Mouse (Mus musculus) hindbrain, embryonic 13.5 days (tissue): Measurements from ENCODE around the gene Rgsl1. TPM values are rescaled to one million over a fixed set of nuclear protein-coding genes. Genes with fewer than 3 reads are reported as not detected.

Experiments used
- ATAC-seq: fragments of 200-750 bp; cut with Nextera tagmentation; 2 replicates; pipeline ENCODE4 v1.8.0; 2017; ENCODE audit warnings: moderate TSS enrichment; ENCODE audit not compliant: low FRiP score
- H3K27ac ChIP-seq: fragments of 300-500 bp; sonication (generic); 2 replicates; pipeline ENCODE4 v1.5.1; 2015; ENCODE audit warnings: inconsistent platforms, mild to moderate bottlenecking, moderate library complexity
- H3K27me3 ChIP-seq: fragments of 300-500 bp; sonication (generic); 2 replicates; pipeline ENCODE4 v1.6.1; 2015; ENCODE audit warnings: mild to moderate bottlenecking, inconsistent platforms
- H3K36me3 ChIP-seq: fragments of 300-500 bp; sonication (generic); 2 replicates; pipeline ENCODE4 v1.6.1; 2015; ENCODE audit warnings: mild to moderate bottlenecking, inconsistent platforms
- H3K4me1 ChIP-seq: fragments of 300-500 bp; sonication (generic); replicated peaks from 2 replicates; pipeline ENCODE4 v1.6.1; 2015; ENCODE audit warnings: inconsistent platforms
- H3K4me2 ChIP-seq: fragments of 300-500 bp; sonication (generic); 2 replicates; pipeline ENCODE4 v1.6.1; 2015; ENCODE audit warnings: inconsistent platforms, mild to moderate bottlenecking, moderate library complexity
- H3K4me3 ChIP-seq: fragments of 300-500 bp; sonication (generic); 2 replicates; pipeline ENCODE4 v1.5.1; 2015; ENCODE audit warnings: mild to moderate bottlenecking, inconsistent platforms
- H3K9ac ChIP-seq: fragments of 300-500 bp; sonication (generic); 2 replicates; pipeline ENCODE4 v1.6.1; 2015; ENCODE audit warnings: mild to moderate bottlenecking, inconsistent platforms
- H3K9me3 ChIP-seq: fragments of 300-500 bp; sonication (generic); 2 replicates; pipeline ENCODE4 v1.6.1; 2016; ENCODE audit warnings: inconsistent platforms
- WGBS: fragments of 180-500 bp; shearing (Covaris S2); methylation state at CpG from one replicate; pipeline ENCODE4 v1.1.7; 2015; 5-methylcytosine and 5-hydroxymethylcytosine counted together
- polyA plus RNA-seq: library from polyadenylated mRNA; unstranded; fragments of >200 nt; fragmentation: Nextera tagmentation; extraction: Ambion mirVana; gene quantifications from 2 replicates; pipeline ENCODE4 v1.2.1, GENCODE M21; 2015

Rgsl1 gene
- polyA plus RNA-seq, 1 experiment from 2014 or later, result 0.26 TPM

DNA sequence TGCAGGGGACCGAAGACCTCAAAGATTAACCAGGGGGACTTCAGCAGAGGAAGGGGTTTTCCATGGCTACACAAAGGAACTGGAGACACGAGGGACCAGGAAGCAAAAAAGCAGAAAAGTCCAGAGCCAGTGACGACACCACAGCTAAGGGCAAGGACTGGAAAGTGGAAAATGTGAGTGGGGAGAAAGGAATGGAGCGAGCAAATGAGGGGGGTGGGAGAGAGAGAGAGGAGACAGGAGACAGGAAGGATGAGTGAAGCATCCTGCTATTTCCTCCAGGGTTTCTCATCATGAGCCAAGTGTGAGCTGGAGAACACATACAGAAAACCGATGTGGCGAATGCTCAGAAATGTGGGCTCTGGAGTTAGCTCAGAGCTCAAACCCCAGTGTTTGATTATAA lies 107.8 kb downstream of the Rgsl1 start:
- 76% methylated on average over 6 of the region's 6 CpGs for WGBS
- ATAC-seq, result no peak
- Histone ChIP-seq H3K27me3 (peaks cover 15% of the 10 kb centered on the region; the same call in 1 of the 2 replicates), H3K9me3 (no peaks in the 10 kb centered on the region), H3K4me3 (no peak overlapping the region), H3K27ac (no peak overlapping the region), H3K4me1 (peaks cover 67% of the 10 kb centered on the region), H3K4me2 (no peak overlapping the region), H3K9ac (no peak overlapping the region), H3K36me3 (no peaks in the 10 kb centered on the region)

DNA sequence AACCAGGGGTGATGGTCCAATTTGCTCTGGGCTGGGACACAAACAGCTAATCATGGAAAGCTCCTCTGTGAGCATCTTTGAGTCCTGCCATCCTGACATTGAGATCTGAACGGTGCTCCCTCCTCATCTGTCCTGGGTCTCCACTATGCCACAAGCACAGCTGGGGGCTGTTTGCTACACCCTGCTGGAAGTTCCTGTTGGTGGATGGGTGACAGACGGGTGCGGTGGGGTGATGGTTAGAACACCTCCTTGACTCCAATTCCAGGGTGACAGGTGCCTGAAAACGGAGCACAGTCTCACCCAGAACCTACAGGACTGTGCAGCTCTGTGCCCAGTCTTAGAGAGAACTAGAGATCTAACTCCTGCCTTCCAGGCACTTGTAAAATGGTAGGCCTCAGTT lies 109.1 kb downstream of the Rgsl1 start:
- no peak overlapping the region for H3K9ac ChIP-seq
- peaks cover 15% of the 10 kb centered on the region; the same call in 1 of the 2 replicates for H3K27me3 ChIP-seq
- no peaks in the 10 kb centered on the region for H3K9me3 ChIP-seq
- no peak overlapping the region for H3K4me2 ChIP-seq
- WGBS, result 85% methylated on average over 4 of the region's 4 CpGs
- H3K4me1 ChIP-seq, result peaks cover 61% of the 10 kb centered on the region
- ATAC-seq, result no peak
- no peak overlapping the region for H3K27ac ChIP-seq
- H3K36me3 ChIP-seq, result no peaks in the 10 kb centered on the region
- no peak overlapping the region for H3K4me3 ChIP-seq

DNA sequence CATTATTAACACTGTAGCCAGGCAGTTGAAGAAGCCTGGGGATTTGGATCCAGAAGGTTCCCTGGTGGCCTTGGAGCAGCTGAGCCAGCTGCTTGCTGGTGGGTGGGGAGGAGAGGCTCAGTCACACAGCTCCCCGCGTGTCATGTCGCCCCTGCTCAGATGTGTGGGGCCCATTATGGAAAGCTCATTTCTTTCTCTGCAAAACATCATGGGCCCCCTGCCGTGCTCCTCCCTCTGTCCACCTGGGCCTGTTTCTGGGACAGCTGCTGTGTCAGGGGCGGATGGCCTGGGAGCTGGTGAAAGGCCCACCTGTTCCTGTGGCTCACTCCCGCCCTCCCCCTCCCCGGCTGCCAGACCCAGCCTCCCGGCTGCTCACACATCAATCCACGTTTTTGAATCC lies 110.8 kb downstream of the Rgsl1 start:
- no peak overlapping the region for H3K9ac ChIP-seq
- peaks cover under 1% of the 10 kb centered on the region; the same call in 1 of the 2 replicates for H3K27me3 ChIP-seq
- H3K9me3 ChIP-seq, result no peaks in the 10 kb centered on the region
- no peak overlapping the region for H3K4me3 ChIP-seq
- H3K27ac ChIP-seq, result no peak overlapping the region
- H3K4me1 ChIP-seq, result peaks cover 48% of the 10 kb centered on the region
- H3K36me3 ChIP-seq, result no peaks in the 10 kb centered on the region
- 27% methylated on average over 9 of the region's 9 CpGs for WGBS
- no peak overlapping the region for H3K4me2 ChIP-seq
- ATAC-seq, result peak; percentile 52

DNA sequence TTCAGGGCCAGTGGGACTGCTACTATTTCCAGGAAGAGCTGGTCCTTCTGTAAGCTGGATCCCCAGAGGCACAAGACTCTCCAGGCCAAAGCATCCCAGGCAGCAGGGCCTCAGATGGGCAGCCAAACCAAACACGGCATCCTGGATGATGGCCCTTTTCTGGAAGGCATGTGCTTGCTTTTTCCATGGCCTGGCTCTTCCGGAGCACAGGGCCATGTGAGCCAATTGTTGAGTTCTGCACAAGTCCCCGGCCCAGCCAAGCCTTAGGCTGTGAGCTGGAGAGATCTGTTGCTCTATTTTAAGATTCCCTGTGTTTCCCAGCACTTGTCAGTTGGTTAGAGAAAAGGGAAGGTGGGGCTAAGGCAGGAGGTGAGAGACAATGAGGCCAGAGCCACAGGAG lies 113.3 kb downstream of the Rgsl1 start:
- ATAC-seq, result no peak
- no peaks in the 10 kb centered on the region for H3K27me3 ChIP-seq
- no peaks in the 10 kb centered on the region for H3K36me3 ChIP-seq
- H3K27ac ChIP-seq, result peak overlapping the region; percentile 62
- no peak overlapping the region for H3K9ac ChIP-seq
- peaks cover 32% of the 10 kb centered on the region for H3K4me1 ChIP-seq
- H3K9me3 ChIP-seq, result no peaks in the 10 kb centered on the region
- no peak overlapping the region for H3K4me3 ChIP-seq
- WGBS, result 57% methylated on average over 3 of the region's 3 CpGs
- H3K4me2 ChIP-seq, result no peak overlapping the region

GRCm38 (mm10) chr1:153729806-153730205 lies 114.1 kb downstream of the Rgsl1 start:
- WGBS, result 76% methylated on average over 2 of the region's 2 CpGs
- no peaks in the 10 kb centered on the region for H3K9me3 ChIP-seq
- no peaks in the 10 kb centered on the region for H3K36me3 ChIP-seq
- H3K4me3 ChIP-seq, result no peak overlapping the region
- no peaks in the 10 kb centered on the region for H3K27me3 ChIP-seq
- H3K4me2 ChIP-seq, result no peak overlapping the region
- peaks cover 32% of the 10 kb centered on the region for H3K4me1 ChIP-seq
- ATAC-seq, result no peak
- no peak overlapping the region for H3K9ac ChIP-seq
- no peak overlapping the region for H3K27ac ChIP-seq

Other genes starting within 250 kb of the Rgsl1 start
- 24.4 and 26.4 TPM in 2 replicates for gene Rgs8, start 191.1 kb downstream of the Rgsl1 start, polyA plus RNA-seq
- gene Rgs16, start 103.8 kb downstream of the Rgsl1 start, polyA plus RNA-seq, result 21.2 and 26.0 TPM in 2 replicates
- 53.7 and 53.8 TPM in 2 replicates for gene Rnasel, start 94.7 kb downstream of the Rgsl1 start, polyA plus RNA-seq
- 0.63 and 0.87 TPM in 2 replicates for gene Teddm1b, start 30.2 kb upstream of the Rgsl1 start, polyA plus RNA-seq
- gene Teddm1a, start 47.6 kb upstream of the Rgsl1 start, polyA plus RNA-seq, result not detected in 2 replicates
- 150 and 164 TPM in 2 replicates for gene Glul, start 55.8 kb upstream of the Rgsl1 start, polyA plus RNA-seq
- gene Teddm2, start 56.1 kb upstream of the Rgsl1 start, polyA plus RNA-seq, result 0.96 and 1.3 TPM in 2 replicates